Mouse (Mus musculus) ovary, postnatal 36 days (tissue): Measurements from ENCODE around the gene Btbd9.
"Not testable (repeated sequence)": the region's sequence is repeated elsewhere in the genome, so short reads cannot be mapped to it uniquely, and the experiment has no call there.

Source experiments
- DNase-seq: peaks from one replicate; pipeline ENCODE4 v3.0.0; 2022; ENCODE audit warnings: low spot score, mixed read lengths

Btbd9 gene

GRCm38 (mm10) chr17:30556512-30556911 is 19.8 kb downstream of the Btbd9 start:
- DNase-seq, result no peak

DNA sequence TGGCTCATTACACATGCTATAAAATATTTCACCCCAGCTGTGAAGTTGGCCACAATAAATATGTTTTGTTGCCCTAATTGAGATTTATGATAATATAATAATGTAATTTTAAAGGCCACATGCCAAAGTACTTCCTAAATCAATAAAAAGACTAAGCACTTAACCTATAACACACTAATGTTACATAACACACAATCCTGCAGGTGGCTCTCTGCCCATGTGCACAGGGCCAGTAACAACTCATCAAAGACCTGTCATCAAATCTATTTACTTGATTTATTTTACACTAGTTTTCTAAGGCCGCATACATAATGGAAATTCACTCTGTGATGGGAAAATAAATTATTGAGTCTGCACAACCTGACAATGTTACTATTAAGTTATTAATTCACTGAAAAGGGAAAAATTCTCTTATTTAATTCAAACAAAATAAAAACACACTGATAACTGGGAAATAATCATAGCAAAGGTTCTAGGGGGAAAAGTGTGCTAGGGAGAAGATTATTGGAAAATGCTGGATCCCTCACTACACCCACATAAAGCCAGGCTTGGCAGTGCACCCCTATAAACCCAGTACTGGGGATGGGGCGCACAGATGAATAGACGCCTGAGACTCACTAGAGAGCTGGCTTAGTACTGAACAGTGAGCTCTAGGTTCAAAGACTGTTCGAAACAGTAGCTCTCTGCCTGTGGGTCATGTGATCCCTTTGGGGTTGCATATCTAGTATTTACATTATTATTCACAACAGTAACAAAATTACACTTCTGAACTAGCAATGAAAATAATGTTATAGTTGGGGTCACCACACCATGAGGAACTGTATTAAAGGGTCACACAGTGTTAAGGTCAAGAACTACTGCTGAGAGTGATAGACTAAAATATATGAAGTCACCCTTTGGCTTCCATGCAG is 23.0 kb downstream of the Btbd9 start:
- DNase-seq, result no peak

DNA sequence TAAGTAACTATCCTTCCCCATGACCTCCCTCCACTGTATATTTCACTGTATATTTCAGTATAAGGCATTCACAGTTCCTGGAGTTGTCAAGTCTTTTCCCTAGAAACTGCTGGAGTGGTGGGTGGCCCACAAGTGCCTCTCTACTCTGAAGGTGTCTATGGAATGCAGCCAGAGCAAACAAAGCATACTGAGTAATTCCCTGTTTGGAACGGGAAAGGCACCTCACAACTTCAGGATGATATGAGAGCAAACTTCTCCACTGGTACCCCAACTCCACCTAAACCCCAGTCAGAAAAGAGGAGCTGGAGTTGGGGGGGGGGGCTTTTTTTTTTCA is 25.5 kb downstream of the Btbd9 start:
- DNase-seq, result no peak

DNA sequence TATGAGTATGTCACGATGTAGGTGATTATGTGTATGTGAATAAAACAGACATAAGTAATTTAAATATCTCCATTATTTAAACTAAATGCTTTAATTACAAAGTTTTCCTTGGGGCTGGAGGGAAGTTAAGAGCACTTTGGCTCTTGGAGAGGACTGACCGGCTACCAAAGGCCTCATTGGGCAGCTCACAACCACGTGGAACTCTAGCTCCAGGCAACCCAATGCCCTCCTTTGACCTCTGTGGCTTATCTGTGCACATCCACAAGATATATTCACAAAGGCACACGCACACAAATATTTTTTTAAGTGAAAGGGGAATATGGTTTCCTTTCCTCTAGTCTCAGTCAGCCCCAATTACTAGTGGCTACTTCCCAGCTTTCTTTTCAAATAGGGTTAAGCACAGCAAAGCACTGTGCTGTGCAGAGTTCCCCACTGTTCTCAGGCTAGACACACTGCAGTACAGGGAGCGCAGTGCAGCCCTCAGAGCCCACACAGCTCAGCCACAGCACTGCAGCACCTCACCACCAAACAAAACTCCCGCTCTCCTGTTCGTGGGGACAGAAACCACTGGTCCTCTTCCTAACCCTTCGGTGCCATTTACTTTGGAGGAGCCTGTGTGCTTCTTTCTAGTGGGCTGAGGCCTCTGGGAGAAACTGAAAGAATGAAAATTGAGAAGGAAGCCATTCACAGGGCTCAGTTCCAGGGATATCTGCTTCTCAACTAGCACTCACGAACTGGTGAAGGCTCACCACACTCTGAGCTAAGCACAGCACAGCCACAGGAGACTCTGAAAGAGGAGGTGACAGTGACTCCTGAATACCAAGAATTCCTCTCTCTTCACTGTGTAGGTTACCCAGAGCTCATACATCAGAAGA is 26.2 kb downstream of the Btbd9 start:
- no peak for DNase-seq

DNA sequence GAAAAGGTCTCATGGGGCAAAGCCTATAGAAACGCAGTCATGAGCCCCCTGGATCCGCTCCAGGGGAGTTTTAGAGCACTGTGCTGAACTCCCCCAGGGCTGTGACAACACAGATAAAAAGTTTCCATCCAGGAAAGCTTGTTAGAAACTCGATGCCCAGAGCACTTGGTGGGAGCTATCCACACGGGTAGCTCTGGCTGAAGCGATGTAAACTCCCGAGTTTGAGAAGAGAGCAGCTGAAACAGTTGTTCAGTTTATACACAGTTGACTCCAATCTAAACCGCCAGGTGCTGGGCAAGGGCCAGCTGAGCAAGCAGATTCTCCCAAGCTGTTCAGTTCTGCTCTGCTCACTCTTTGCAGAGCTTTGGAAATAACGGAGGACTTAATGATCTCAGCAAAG is 37.2 kb downstream of the Btbd9 start:
- peak; percentile 26 for DNase-seq

DNA sequence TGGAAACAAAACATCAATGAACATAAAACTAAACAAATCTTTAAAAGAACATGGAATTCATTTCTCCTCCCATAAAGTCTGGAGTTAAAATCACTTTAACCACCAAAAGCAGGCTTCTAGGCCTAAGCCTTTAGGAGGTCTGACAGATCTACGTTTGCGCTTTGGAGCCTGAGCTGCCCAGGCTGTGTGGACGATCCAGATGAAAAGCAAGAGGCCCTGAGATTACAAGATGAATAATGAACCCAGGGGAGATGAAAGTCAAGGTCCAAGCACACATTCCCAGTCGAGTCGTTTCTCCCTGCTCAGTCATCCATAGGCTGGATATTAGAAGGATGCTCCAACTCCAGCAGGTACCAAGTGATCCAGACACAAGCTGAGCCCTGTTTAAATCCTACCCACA is 39.6 kb downstream of the Btbd9 start:
- no peak for DNase-seq

DNA sequence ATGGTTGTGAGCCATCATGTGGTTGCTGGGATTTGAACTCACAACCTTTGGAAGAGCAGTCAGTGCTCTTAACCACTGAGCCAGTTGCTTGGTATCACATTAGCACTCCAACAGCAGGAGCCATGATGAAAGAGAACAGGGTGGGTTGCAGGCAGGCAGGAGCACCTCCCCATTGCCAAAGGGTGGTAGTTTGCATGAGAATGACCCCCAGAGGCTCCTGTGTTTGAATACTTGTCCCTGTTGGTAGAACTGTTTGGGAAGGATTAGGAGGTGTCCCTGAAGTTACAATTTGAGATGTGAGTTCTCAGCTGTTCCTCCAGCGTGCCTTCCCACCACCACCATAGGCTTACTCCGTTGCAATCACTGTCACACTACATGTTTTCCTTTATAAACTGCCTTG is 43.2 kb downstream of the Btbd9 start:
- no peak for DNase-seq

DNA sequence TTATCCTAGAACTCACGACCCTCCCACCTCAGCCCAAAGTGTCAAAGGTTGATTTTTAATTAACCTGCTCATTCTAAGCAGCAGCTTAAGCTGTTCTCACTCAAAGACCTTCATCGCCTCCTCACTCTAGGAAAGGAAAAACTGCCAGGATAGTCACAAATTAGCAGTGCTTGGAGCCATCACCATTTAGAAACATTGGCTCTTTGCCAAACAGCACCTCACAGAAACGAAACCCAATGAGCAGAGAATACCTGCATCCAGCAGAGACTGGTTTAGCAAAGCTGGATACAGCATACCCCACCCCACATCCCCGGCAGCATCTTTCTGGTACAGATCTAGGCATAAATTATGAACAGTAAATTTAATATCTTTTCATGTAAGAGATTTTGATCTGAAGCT is 45.7 kb downstream of the Btbd9 start:
- no peak for DNase-seq

GRCm38 (mm10) chr17:30529632-30530541 is 46.4 kb downstream of the Btbd9 start:
- DNase-seq, result no peak

DNA sequence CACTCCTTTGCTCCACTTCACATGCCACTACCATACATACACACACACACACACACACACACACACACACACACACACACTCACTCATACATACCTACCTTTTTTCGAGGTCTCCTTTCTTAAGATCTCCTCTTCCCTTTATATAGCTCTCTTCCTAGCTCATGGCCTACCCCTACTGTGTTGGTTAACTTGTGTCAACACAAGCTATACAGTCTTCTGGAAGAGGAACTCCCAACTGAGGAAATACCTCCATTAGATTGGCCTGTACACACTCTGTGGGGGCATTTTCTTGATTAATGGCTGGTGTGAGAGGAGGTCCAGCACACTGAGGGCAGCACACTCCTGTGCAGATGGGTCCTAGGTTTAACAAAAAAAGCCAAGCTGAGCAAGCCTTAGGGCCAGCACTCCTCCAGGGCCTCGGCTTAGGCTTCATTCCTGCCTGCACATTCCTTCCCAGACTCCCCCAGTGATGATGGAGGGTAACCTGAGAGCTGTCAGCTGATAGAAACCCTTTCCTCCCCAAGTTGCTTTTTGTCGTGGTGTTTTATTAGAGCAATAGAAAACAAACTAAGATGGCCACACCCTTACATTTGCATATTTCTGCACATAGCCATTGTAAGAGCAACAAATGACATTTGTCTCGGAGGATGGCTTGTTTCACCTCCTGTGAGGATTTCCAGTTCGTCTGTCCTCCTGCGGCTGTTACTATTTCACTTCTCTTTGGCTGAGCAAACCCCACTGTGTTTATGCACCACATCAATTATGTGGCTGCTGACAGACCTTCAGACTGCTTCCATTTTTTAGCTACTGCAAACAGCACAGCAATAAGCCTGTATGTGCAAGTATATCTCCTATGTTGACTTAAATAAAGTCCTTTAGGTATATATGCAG is 50.6 kb downstream of the Btbd9 start:
- no peak for DNase-seq

- DNase-seq, result no peak
These were observed 51.8 kb downstream of the Btbd9 start for GRCm38 (mm10) chr17:30524451-30524850.

DNA sequence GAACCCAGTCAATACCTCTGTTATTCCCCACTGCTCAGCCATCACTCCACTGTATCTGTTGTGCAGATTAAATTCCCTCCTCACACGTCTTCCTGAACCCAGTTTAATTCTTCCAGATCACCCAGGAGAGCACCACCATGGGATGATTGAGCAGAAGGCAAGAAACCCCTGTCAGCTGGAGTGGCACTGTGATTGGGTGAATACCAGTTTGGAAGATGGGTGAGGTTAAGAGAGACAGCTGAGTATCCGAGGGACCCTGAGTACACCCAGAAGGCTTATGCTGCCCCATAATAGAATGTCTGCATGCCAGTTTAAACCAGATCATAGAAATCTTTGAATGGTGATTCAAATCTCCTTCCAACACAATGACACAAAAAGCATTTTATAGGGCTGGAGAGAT is 52.5 kb downstream of the Btbd9 start:
- DNase-seq, result no peak

DNA sequence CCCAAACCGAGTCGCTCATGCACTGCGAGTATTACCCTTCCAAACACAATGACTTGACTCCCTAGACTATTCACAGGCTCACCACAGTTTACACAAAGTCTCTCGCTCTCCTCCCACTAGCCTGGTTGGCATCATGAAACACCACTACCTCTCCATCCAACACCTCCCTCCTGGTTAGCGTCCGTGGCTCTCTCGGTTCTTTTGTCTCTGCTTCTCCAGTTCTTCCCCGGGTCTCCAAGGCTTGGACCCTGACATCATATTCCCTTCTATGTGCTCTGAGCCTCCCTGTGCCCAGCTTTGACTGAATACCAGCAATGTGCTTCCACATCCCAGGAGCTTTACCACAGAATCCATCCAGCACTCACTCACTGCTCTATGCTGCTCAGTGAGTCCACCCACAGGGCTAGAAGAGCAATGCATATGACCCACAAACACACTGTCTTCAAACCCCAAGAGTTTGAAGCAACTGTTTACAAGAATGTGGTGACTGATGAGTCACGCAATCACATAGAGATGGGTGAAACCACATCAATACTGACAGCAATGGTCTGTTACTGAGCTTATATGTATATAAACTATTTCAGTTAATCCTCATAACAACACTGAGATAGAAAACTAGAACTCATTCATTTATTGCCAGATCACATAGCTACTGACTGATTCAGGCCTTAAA is 53.7 kb downstream of the Btbd9 start:
- no peak for DNase-seq

DNA sequence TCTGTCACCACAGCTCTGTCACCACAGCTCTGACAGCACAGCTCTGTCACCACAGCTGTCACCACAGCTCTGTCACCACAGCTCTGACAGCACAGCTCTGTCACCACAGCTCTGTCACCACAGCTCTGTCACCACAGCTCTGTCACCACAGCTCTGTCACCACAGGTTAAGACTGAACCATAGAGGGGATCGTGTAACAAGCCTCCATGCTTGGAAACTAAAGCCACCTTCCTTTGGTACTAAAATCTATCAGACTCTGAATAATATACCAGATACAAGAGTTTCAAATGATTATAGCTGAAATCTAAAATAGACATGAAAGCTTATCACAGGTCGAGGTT is 57.1 kb downstream of the Btbd9 start:
- DNase-seq, result not testable (repeated sequence)

GRCm38 (mm10) chr17:30518431-30519171 is 57.7 kb downstream of the Btbd9 start:
- DNase-seq, result no peak

DNA sequence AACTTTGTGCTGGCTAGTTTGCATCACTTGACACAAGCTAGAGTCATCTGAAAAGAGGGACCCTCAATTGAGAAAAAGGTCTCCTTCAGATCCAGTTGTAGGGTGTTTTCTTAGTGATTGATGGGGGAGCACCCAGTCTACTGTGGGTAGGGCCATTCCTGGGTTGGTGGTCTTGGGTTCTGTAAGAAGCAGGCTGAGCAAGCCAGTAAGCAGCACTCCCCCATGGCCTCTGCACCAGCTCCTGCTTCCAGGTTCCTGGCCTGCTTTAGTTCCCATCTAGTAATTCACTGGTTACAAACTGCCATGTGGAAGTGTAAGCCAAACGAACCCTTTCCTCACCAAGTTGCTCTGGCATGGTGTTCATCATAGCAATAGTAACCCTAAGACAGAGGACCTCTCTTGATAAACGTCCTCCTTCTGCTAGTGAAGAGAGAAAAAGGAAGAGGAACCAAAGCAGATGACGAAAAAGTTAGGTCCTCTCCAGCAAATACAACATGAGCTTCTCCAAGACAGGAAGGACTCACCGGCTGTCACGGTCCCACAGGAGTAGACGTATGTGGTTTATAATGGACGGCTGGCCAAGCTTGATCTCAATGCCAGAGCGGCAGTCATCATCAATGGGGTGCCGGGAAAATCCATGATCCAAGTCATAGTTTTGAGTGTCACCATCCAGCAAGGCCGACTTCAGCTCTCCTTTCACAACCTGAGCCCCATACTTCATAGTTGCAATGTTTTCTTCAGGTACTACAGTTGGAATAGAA is 59.5 kb downstream of the Btbd9 start:
- no peak for DNase-seq

DNA sequence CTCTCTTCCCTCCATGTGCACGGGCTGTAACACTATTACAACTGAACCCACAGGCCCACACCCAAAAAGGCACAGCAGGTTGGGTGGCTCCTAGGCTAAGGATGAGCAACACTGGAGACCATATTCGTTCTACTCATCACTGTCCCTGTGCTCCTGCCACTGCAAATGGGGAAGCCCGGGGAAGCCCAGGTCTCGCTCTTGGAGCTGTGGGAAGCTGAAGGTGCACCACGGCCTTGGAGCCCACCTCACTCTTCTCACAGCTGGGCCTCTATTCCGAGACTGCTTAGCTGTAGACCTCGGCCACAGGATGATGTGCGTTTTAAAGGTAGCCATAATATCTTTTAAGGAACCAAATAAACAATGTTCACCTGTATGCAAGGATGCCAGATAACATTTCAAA is 60.9 kb downstream of the Btbd9 start:
- DNase-seq, result no peak

- DNase-seq, result no peak
These were observed 63.3 kb downstream of the Btbd9 start for GRCm38 (mm10) chr17:30513034-30513433.

DNA sequence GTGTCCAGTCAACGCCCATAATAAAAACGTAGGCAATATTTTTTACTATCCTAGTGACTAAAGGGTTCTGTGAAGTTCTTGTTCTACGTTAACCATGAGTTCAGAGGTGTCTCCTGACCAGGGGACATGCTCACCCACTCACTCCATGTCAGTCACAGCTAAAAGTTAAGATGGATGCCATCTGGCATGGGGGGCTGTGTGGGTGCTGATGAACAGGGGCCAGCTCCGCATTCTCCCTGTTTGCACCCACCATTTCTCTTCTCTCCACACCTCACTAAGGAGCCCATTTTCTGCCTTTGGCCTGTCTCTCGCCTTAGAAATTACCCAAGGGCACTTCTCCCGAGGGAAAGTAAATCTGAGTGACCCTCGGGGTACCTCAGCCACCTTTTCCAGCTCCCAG is 63.8 kb downstream of the Btbd9 start:
- no peak for DNase-seq
